Comparison of ENCODE assay signal across 9 mouse cellular contexts in genomic region chr7:122251197-122252011, GRCm38 (mm10). TPM values are rescaled to one million over a fixed set of nuclear protein-coding genes. Genes with fewer than 3 reads are reported as not detected.
DNase-seq lines count a peak whose midpoint lies in the region; ATAC-seq and TF ChIP-seq lines count a peak whose summit lies in the region.
"Had no signal": no experiment of that assay in that cellular context is flagged by ENCODE, and none has a peak within 500 bp of the region (broad histone marks: within the 10 kb centered on the region; RNA-seq: fewer than 3 reads in every experiment).

No protein-coding gene starts in this region.

- H3K27me3 ChIP-seq in forebrain, embryonic 16.5 days (replicated peaks; ENCODE audit: control insufficient read depth, insufficient read depth, low read length): no peaks in the 10 kb centered on the region
- no peaks in the 10 kb centered on the region for H3K27me3 ChIP-seq in lung, embryonic 14.5 days (ENCODE audit: insufficient read depth, low read length)

- H3K4me1 ChIP-seq in forebrain, embryonic 16.5 days (replicated peaks; ENCODE audit: control insufficient read depth, insufficient read depth, low read length): 0 out of 2 replicates have a peak, but pooled peaks cover 2% of the 10 kb centered on the region
- H3K4me1 ChIP-seq in lung, embryonic 14.5 days (ENCODE audit: insufficient read depth): no peaks in the 10 kb centered on the region
- H3K4me1 ChIP-seq in olfactory bulb, adult 2 months (ENCODE audit: control insufficient read depth, insufficient read depth, low read length): 0 out of 2 replicates have a peak, but pooled peaks cover 2% of the 10 kb centered on the region

- H3K4me3 ChIP-seq in forebrain, embryonic 16.5 days (replicated peaks; ENCODE audit: low read length): no peak overlapping the region
- H3K4me3 ChIP-seq in lung, embryonic 14.5 days (ENCODE audit: low read depth, low read length): no peak overlapping the region
- peak overlapping the region; percentile 28 for H3K4me3 ChIP-seq in olfactory bulb, adult 2 months (ENCODE audit: insufficient read depth, low read depth, low read length)
- H3K4me3 ChIP-seq: myocyte had no signal

- peak; percentile 80 for TF ChIP-seq CTCF in lung, embryonic 14.5 days (IDR thresholded peaks at IDR 0.05; ENCODE audit: low read depth)
- TF ChIP-seq CTCF in olfactory bulb, adult 2 months (IDR thresholded peaks at IDR 0.05; ENCODE audit: insufficient read depth, low read depth, low read length): peak; percentile 84

- H3K4me2 ChIP-seq in forebrain, embryonic 16.5 days (ENCODE audit: low read length): peak overlapping the region; percentile 42
- 0 out of 2 replicates have a peak overlapping the region, but pooled peaks have one; percentile 8 for H3K4me2 ChIP-seq in lung, embryonic 14.5 days

- intact Hi-C loops in heart, postnatal 36 days (cut with DNase I): loop anchor here (1.0 to 5.0 kb wide), 2 partner anchors 209 to 671 kb away; no protein-coding TSS in a partner anchor

- DNase-seq in ES-CJ7 (ENCODE audit: low read depth, low spot score): peak; percentile 84
- DNase-seq in cerebellum, adult 11 months: peak; percentile 82
- peak; percentile 68 to 76 for DNase-seq in heart, postnatal 36 days
- DNase-seq in layer of hippocampus, adult 18-20 months (ENCODE audit: low spot score in 2 of 2): peak; percentile 72 to 88
- DNase-seq in lung, embryonic 14.5 days: peak; percentile 89
- peak; percentile 72 to 81 for DNase-seq in thymus, adult 18-20 months

- no peaks in the 10 kb centered on the region for H3K9me3 ChIP-seq in forebrain, embryonic 16.5 days (ENCODE audit: control insufficient read depth, low read length)
- no peaks in the 10 kb centered on the region for H3K9me3 ChIP-seq in lung, embryonic 14.5 days (ENCODE audit: low read depth, low read length)

- H3K27ac ChIP-seq in forebrain, embryonic 16.5 days (ENCODE audit: low read length): no peak overlapping the region
- H3K27ac ChIP-seq in lung, embryonic 14.5 days (ENCODE audit: low read depth): no peak overlapping the region
- no peak overlapping the region for H3K27ac ChIP-seq in olfactory bulb, adult 2 months (ENCODE audit: insufficient read depth, low read depth, low read length)

- no peaks in the 10 kb centered on the region for H3K36me3 ChIP-seq in forebrain, embryonic 16.5 days (ENCODE audit: control insufficient read depth, insufficient read depth)
- no peaks in the 10 kb centered on the region for H3K36me3 ChIP-seq in lung, embryonic 14.5 days (ENCODE audit: insufficient read depth)

- TF ChIP-seq POLR2A in olfactory bulb, adult 2 months (IDR thresholded peaks at IDR 0.05; ENCODE audit: insufficient read depth, low read depth, low read length): no peak

- peak; percentile 63; the same call in 1 of the 2 replicates for ATAC-seq in forebrain, embryonic 16.5 days
- ATAC-seq in lung, embryonic 14.5 days (ENCODE audit: insufficient read depth): peak; percentile 75

- 28% methylated on average over 21 of the region's 21 CpGs for WGBS in forebrain, embryonic 16.5 days
- 27% methylated on average over 21 of the region's 21 CpGs for WGBS in lung, embryonic 14.5 days
- 31% methylated on average over 21 of the region's 21 CpGs for WGBS in olfactory bulb, adult 2 months

- no peak overlapping the region for H3K9ac ChIP-seq in forebrain, embryonic 16.5 days (replicated peaks; ENCODE audit: low read depth, low read length)
- no peak overlapping the region for H3K9ac ChIP-seq in lung, embryonic 14.5 days

RNA-seq across cellular contexts. Expression of gene Chp2, which starts 32.1 kb away (rescaled TPM):
- 0.57 and 1.2 TPM in 2 replicates for polyA plus RNA-seq in forebrain, embryonic 16.5 days (2015; fragmentation: Nextera tagmentation; extraction: Ambion mirVana)
- 1 to 10 TPM; 3.8 to 4.1 TPM for total RNA-seq in heart, postnatal 36 days (2021)
- total RNA-seq in layer of hippocampus, adult 18-20 months (2021): 1 to 10 TPM; 3.3 to 3.7 TPM
- polyA plus RNA-seq in lung, embryonic 14.5 days (2014; fragmentation: Nextera tagmentation; extraction: Ambion mirVana): 0.53 and 0.84 TPM in 2 replicates
- not detected in 2 replicates for polyA plus RNA-seq in olfactory bulb, adult 2 months (2012; ENCODE audit: insufficient read depth, insufficient read length, low replicate concordance, missing spikeins)
- polyA plus RNA-seq: myocyte had no signal

RNA-seq across cellular contexts. Expression of gene Prkcb, which starts 37.1 kb away (rescaled TPM):
- polyA plus RNA-seq in forebrain, embryonic 16.5 days (2015; fragmentation: Nextera tagmentation; extraction: Ambion mirVana): 50.2 and 60.9 TPM in 2 replicates
- 1 to 10 TPM; 3.2 to 4.9 TPM for total RNA-seq in heart, postnatal 36 days (2021)
- total RNA-seq in layer of hippocampus, adult 18-20 months (2021): 100 to 1,000 TPM; 741 to 778 TPM
- 7.5 and 9.7 TPM in 2 replicates for polyA plus RNA-seq in lung, embryonic 14.5 days (2014; fragmentation: Nextera tagmentation; extraction: Ambion mirVana)
- polyA plus RNA-seq in olfactory bulb, adult 2 months (2012; ENCODE audit: insufficient read depth, insufficient read length, low replicate concordance, missing spikeins): 270 and 694 TPM in 2 replicates
